Comparison of ENCODE assay signal across 8 mouse cellular contexts in genomic region chr16:4641119-4641838, GRCm38 (mm10). TPM values are rescaled to one million over a fixed set of nuclear protein-coding genes. Genes with fewer than 3 reads are reported as not detected.
DNase-seq lines count a peak whose midpoint lies in the region; ATAC-seq and TF ChIP-seq lines count a peak whose summit lies in the region.

No protein-coding gene starts in this region.

- DNase-seq in CH12.LX (ENCODE audit: extremely low read depth), result peak; percentile 42
- peak; percentile 52 for DNase-seq in lung, adult 2 months
- peak; percentile 44 to 50 for DNase-seq in spleen, postnatal 36 days (ENCODE audit: low spot score in 2 of 2)
- no peak for DNase-seq in cerebellum, postnatal 10 days
- DNase-seq in natural killer cell, adult 2 months (ENCODE audit: low spot score in 2 of 2), result no peak
- DNase-seq in adrenal gland, adult 8-10 months, result no peak

- no peak overlapping the region for H3K4me2 ChIP-seq in CH12.LX (ENCODE audit: insufficient read depth, low read depth, poor library complexity, severe bottlenecking)
- H3K4me2 ChIP-seq in forebrain, embryonic 13.5 days, result peak overlapping the region; percentile 78
- peak overlapping the region; percentile 79 for H3K4me2 ChIP-seq in intestine, embryonic 16.5 days (ENCODE audit: low read depth, low read length)

- no peak; the same call in 1 of the 2 replicates for TF ChIP-seq EP300 in CH12.LX (IDR thresholded peaks at IDR 0.05; ENCODE audit: low read length)

- in situ Hi-C loops in CH12.LX (cut with MboI; ENCODE audit: low pct_ligation_motif_present, low pct_unique_long_range_greater_than_20kb, low sequenced_read_pairs), result loop anchor here (25.0 kb wide), 1 partner anchor 496 kb away; the partner anchor contains the start of genes Ppl and Sec14l5

- dilution Hi-C loops in CH12.LX (cut with MboI; ENCODE audit: extremely low pct_ligation_motif_present, extremely low pct_unique_long_range_greater_than_20kb, low sequenced_read_pairs), result no loop called here

- H3K27me3 ChIP-seq in CH12.LX (replicated peaks), result no peaks in the 10 kb centered on the region
- H3K27me3 ChIP-seq in forebrain, embryonic 13.5 days, result no peaks in the 10 kb centered on the region
- H3K27me3 ChIP-seq in intestine, embryonic 16.5 days (replicated peaks; ENCODE audit: control insufficient read depth, insufficient read depth, low read length), result no peaks in the 10 kb centered on the region

- TF ChIP-seq RAD21 in CH12.LX (IDR thresholded peaks at IDR 0.05; ENCODE audit: low read depth, low read length), result no peak

- 59% methylated on average over 3 of the region's 3 CpGs for WGBS in forebrain, embryonic 13.5 days
- 23% methylated on average over 3 of the region's 3 CpGs for WGBS in intestine, embryonic 16.5 days
- 16% methylated on average over 3 of the region's 3 CpGs for WGBS in lung, adult 2 months

- peaks cover 13 to 79% of the 10 kb centered on the region in 2 experiments for H3K36me3 ChIP-seq in CH12.LX (replicated peaks in 1 of 2; ENCODE audit: control insufficient read depth in 1 of 2, insufficient read depth in 1 of 2, low read length in 1 of 2)
- no peaks in the 10 kb centered on the region for H3K36me3 ChIP-seq in forebrain, embryonic 13.5 days (ENCODE audit: poor library complexity, severe bottlenecking)
- H3K36me3 ChIP-seq in intestine, embryonic 16.5 days (ENCODE audit: control insufficient read depth, insufficient read depth, low read length), result no peaks in the 10 kb centered on the region

- no peak for TF ChIP-seq POLR2A in CH12.LX (IDR thresholded peaks at IDR 0.05; ENCODE audit: low read depth, low read length)
- TF ChIP-seq POLR2A in lung, adult 2 months (IDR thresholded peaks at IDR 0.05; ENCODE audit: borderline replicate concordance, extremely low read depth, low read depth, low read length), result no peak

- no peak for TF ChIP-seq CTCF in CH12.LX (conservative IDR thresholded peaks at IDR 0.05 in 1 of 2, IDR thresholded peaks at IDR 0.05 in 1 of 2; ENCODE audit: low read depth in 2 of 2, low read length in 2 of 2)
- no peak for TF ChIP-seq CTCF in lung, adult 2 months (IDR thresholded peaks at IDR 0.05; ENCODE audit: insufficient read depth, low read length)

- no peak overlapping the region for H3K27ac ChIP-seq in CH12.LX (ENCODE audit: insufficient read depth, low read depth)
- no peak overlapping the region for H3K27ac ChIP-seq in forebrain, embryonic 13.5 days
- peak overlapping the region; percentile 92 for H3K27ac ChIP-seq in intestine, embryonic 16.5 days (ENCODE audit: low read length)

- H3K4me3 ChIP-seq in CH12.LX (replicated peaks in 1 of 3; ENCODE audit: low read depth in 2 of 3, low read length in 2 of 3, poor library complexity in 1 of 3), result no peak overlapping the region
- H3K4me3 ChIP-seq in forebrain, embryonic 13.5 days, result no peak overlapping the region
- peak overlapping the region; percentile 83 for H3K4me3 ChIP-seq in intestine, embryonic 16.5 days (ENCODE audit: low read length)
- H3K4me3 ChIP-seq in lung, adult 2 months (replicated peaks; ENCODE audit: extremely low read depth, low read depth, low read length), result peak overlapping the region; percentile 47

- no peaks in the 10 kb centered on the region for H3K79me2 ChIP-seq in CH12.LX (replicated peaks; ENCODE audit: control insufficient read depth, extremely low read depth, insufficient read depth, poor library complexity, severe bottlenecking)

- peaks cover 16 to 32% of the 10 kb centered on the region in 2 experiments for H3K4me1 ChIP-seq in CH12.LX (ENCODE audit: control insufficient read depth in 1 of 2, insufficient read depth in 2 of 2)
- H3K4me1 ChIP-seq in forebrain, embryonic 13.5 days, result peaks cover 53% of the 10 kb centered on the region
- H3K4me1 ChIP-seq in intestine, embryonic 16.5 days (ENCODE audit: control insufficient read depth, insufficient read depth, low read length), result peaks cover 44% of the 10 kb centered on the region
- H3K4me1 ChIP-seq in lung, adult 2 months (ENCODE audit: control insufficient read depth, insufficient read depth, low read length), result peaks cover 38% of the 10 kb centered on the region

- ATAC-seq in forebrain, embryonic 13.5 days, result no peak
- ATAC-seq in intestine, embryonic 16.5 days, result peak; percentile 2; the same call in 1 of the 2 replicates

- no peak overlapping the region for H3K9ac ChIP-seq in CH12.LX (ENCODE audit: insufficient read depth, low read depth)
- peak overlapping the region; percentile 12; the same call in 1 of the 2 replicates for H3K9ac ChIP-seq in forebrain, embryonic 13.5 days
- peak overlapping the region; percentile 89 for H3K9ac ChIP-seq in intestine, embryonic 16.5 days (ENCODE audit: low read depth, low read length)

- H3K9me3 ChIP-seq in CH12.LX (replicated peaks; ENCODE audit: low read length), result no peaks in the 10 kb centered on the region
- H3K9me3 ChIP-seq in forebrain, embryonic 13.5 days (replicated peaks), result no peaks in the 10 kb centered on the region
- no peaks in the 10 kb centered on the region for H3K9me3 ChIP-seq in intestine, embryonic 16.5 days (ENCODE audit: control insufficient read depth, low read length)

TF ChIP-seq in CH12.LX, 34 proteins besides CTCF, POLR2A, EP300 and RAD21 (continues in another document):
- no peak for TF ChIP-seq NRF1 (IDR thresholded peaks at IDR 0.05; ENCODE audit: low read depth, low read length)
- peak; percentile 29; the same call in 1 of the 2 replicates for TF ChIP-seq CHD2 (IDR thresholded peaks at IDR 0.05; ENCODE audit: low read length)
- TF ChIP-seq TCF12 (IDR thresholded peaks at IDR 0.05; ENCODE audit: low read depth, low read length), result no peak
- no peak for TF ChIP-seq ELF1 (IDR thresholded peaks at IDR 0.05; ENCODE audit: low read depth, low read length)
- no peak for TF ChIP-seq ZKSCAN1 (IDR thresholded peaks at IDR 0.05; ENCODE audit: borderline replicate concordance, low read depth, low read length)
- no peak for TF ChIP-seq JUND (conservative IDR thresholded peaks at IDR 0.05; ENCODE audit: low read depth, low read length)
- no peak for TF ChIP-seq ETS1 (conservative IDR thresholded peaks at IDR 0.05; ENCODE audit: low read depth, low read length)
- no peak for TF ChIP-seq IRF4 (IDR thresholded peaks at IDR 0.05; ENCODE audit: low read depth, low read length)
- TF ChIP-seq RCOR1 (conservative IDR thresholded peaks at IDR 0.05; ENCODE audit: low read depth, low read length), result no peak
- no peak for TF ChIP-seq TBP (conservative IDR thresholded peaks at IDR 0.05; ENCODE audit: low read depth, low read length)
- TF ChIP-seq BHLHE40 (IDR thresholded peaks at IDR 0.05; ENCODE audit: low read depth, low read length), result no peak
- TF ChIP-seq KAT2A (IDR thresholded peaks at IDR 0.05; ENCODE audit: insufficient replicate concordance, low read length), result 0 out of 2 replicates have a peak, but pooled peaks have one; percentile 60
- no peak for TF ChIP-seq ZNF384 (IDR thresholded peaks at IDR 0.05; ENCODE audit: low read depth, low read length)
- no peak for TF ChIP-seq MEF2A (IDR thresholded peaks at IDR 0.05; ENCODE audit: borderline replicate concordance, low read depth, low read length)
- TF ChIP-seq JUN (IDR thresholded peaks at IDR 0.05; ENCODE audit: insufficient read depth, low read depth, low read length), result no peak
- TF ChIP-seq SMC3 (IDR thresholded peaks at IDR 0.05; ENCODE audit: low read depth, low read length), result no peak

RNA-seq across cellular contexts. Expression of gene Dnaja3, which starts 1.5 kb away (rescaled TPM):
- total RNA-seq in CH12.LX (2012; rRNA removed) (80.4 and 81.8 TPM in 2 replicates), CH12.LX (2014; rRNA removed) (85.1 and 85.3 TPM in 2 replicates)
- 51.5 and 56.6 TPM in 2 replicates for polyA plus RNA-seq in CH12.LX (2012; ENCODE audit: insufficient read length, low read depth)
- polyA plus RNA-seq in forebrain, embryonic 13.5 days (2015; fragmentation: Nextera tagmentation; extraction: Ambion mirVana), result 48.0 and 53.2 TPM in 2 replicates
- polyA plus RNA-seq in intestine, embryonic 16.5 days (2015; fragmentation: Nextera tagmentation; extraction: Ambion mirVana), result 90.5 and 92.5 TPM in 2 replicates
- 16.1 and 21.2 TPM in 2 replicates for polyA plus RNA-seq in lung, adult 2 months (2012; rRNA removed)
- total RNA-seq in adrenal gland, adult 8-10 months (2022), result 100 to 1,000 TPM; 107 to 132 (median 117) TPM

RNA-seq across cellular contexts. Expression of gene Vasn, which starts 1.5 kb away (rescaled TPM):
- total RNA-seq in CH12.LX (2012; rRNA removed) (1.4 and 2.0 TPM in 2 replicates), CH12.LX (2014; rRNA removed) (2.2 TPM in 2 replicates)
- 4.1 and 5.0 TPM in 2 replicates for polyA plus RNA-seq in CH12.LX (2012; ENCODE audit: insufficient read length, low read depth)
- 2.3 and 2.7 TPM in 2 replicates for polyA plus RNA-seq in forebrain, embryonic 13.5 days (2015; fragmentation: Nextera tagmentation; extraction: Ambion mirVana)
- 13.5 and 13.6 TPM in 2 replicates for polyA plus RNA-seq in intestine, embryonic 16.5 days (2015; fragmentation: Nextera tagmentation; extraction: Ambion mirVana)
- polyA plus RNA-seq in lung, adult 2 months (2012; rRNA removed), result 86.4 and 91.1 TPM in 2 replicates
- 10 to 100 TPM; 10.1 to 16.9 (median 11.1) TPM for total RNA-seq in adrenal gland, adult 8-10 months (2022)

RNA-seq across cellular contexts. Expression of gene Pam16, which starts 16.5 kb away (rescaled TPM):
- 152 and 158 TPM in 2 replicates for total RNA-seq in CH12.LX (2012; rRNA removed)
- 93.3 and 103 TPM in 2 replicates for total RNA-seq in CH12.LX (2014; rRNA removed)
- 11.6 and 38.2 TPM in 2 replicates for polyA plus RNA-seq in CH12.LX (2012; ENCODE audit: insufficient read length, low read depth)
- polyA plus RNA-seq in forebrain, embryonic 13.5 days (2015; fragmentation: Nextera tagmentation; extraction: Ambion mirVana), result 142 and 149 TPM in 2 replicates
- polyA plus RNA-seq in intestine, embryonic 16.5 days (2015; fragmentation: Nextera tagmentation; extraction: Ambion mirVana), result 79.4 and 86.8 TPM in 2 replicates
- 8.4 and 12.3 TPM in 2 replicates for polyA plus RNA-seq in lung, adult 2 months (2012; rRNA removed)
- total RNA-seq in adrenal gland, adult 8-10 months (2022), result 100 to 1,000 TPM in 2 of 4 experiments, 10 to 100 TPM in 2; 81.7 to 124 (median 102) TPM

RNA-seq across cellular contexts. Expression of gene Coro7, which starts 38.3 kb away (rescaled TPM):
- total RNA-seq in CH12.LX (2012; rRNA removed) (19.8 and 20.0 TPM in 2 replicates), CH12.LX (2014; rRNA removed) (5.7 and 6.1 TPM in 2 replicates)
- 40.2 and 43.2 TPM in 2 replicates for polyA plus RNA-seq in CH12.LX (2012; ENCODE audit: insufficient read length, low read depth)
- 19.4 and 20.1 TPM in 2 replicates for polyA plus RNA-seq in forebrain, embryonic 13.5 days (2015; fragmentation: Nextera tagmentation; extraction: Ambion mirVana)
- polyA plus RNA-seq in intestine, embryonic 16.5 days (2015; fragmentation: Nextera tagmentation; extraction: Ambion mirVana), result 29.2 and 30.5 TPM in 2 replicates
- polyA plus RNA-seq in lung, adult 2 months (2012; rRNA removed), result 60.6 and 60.9 TPM in 2 replicates
- total RNA-seq in adrenal gland, adult 8-10 months (2022), result 10 to 100 TPM; 23.1 to 41.9 (median 36.7) TPM

RNA-seq across cellular contexts. Expression of gene Glis2, which starts 46.8 kb away (rescaled TPM):
- 2.1 and 2.5 TPM in 2 replicates for total RNA-seq in CH12.LX (2012; rRNA removed)
- 0.39 and 0.59 TPM in 2 replicates for total RNA-seq in CH12.LX (2014; rRNA removed)
- polyA plus RNA-seq in CH12.LX (2012; ENCODE audit: insufficient read length, low read depth), result 3.2 and 3.3 TPM in 2 replicates
- 16.7 and 19.4 TPM in 2 replicates for polyA plus RNA-seq in forebrain, embryonic 13.5 days (2015; fragmentation: Nextera tagmentation; extraction: Ambion mirVana)
- polyA plus RNA-seq in intestine, embryonic 16.5 days (2015; fragmentation: Nextera tagmentation; extraction: Ambion mirVana), result 14.5 and 18.1 TPM in 2 replicates
- 66.5 and 76.4 TPM in 2 replicates for polyA plus RNA-seq in lung, adult 2 months (2012; rRNA removed)
- 10 to 100 TPM; 14.6 to 28.9 (median 23.8) TPM for total RNA-seq in adrenal gland, adult 8-10 months (2022)

Comparison
In these comparisons a context has a peak if more than half of its experiments do, and no peak if none do; other contexts are left out.
1. DNase-seq: peak in CH12.LX (single experiment), lung, adult 2 months (single experiment) and spleen, postnatal 36 days (2 of 2); none in cerebellum, postnatal 10 days (0 of 2), natural killer cell, adult 2 months (0 of 2) and adrenal gland, adult 8-10 months (single experiment).
2. H3K4me3 ChIP-seq: peak in intestine, embryonic 16.5 days (single experiment) and lung, adult 2 months (single experiment); none in CH12.LX (0 of 3) and forebrain, embryonic 13.5 days (single experiment).